Mouse (Mus musculus): ENCODE data around the gene Ampd2. TPM values are rescaled to one million over a fixed set of nuclear protein-coding genes. Genes with fewer than 3 reads are reported as not detected.

Gene Ampd2
- total and polyA plus RNA-seq, 3 experiments, result 54.9 to 201 TPM; not detected in 1

DNA sequence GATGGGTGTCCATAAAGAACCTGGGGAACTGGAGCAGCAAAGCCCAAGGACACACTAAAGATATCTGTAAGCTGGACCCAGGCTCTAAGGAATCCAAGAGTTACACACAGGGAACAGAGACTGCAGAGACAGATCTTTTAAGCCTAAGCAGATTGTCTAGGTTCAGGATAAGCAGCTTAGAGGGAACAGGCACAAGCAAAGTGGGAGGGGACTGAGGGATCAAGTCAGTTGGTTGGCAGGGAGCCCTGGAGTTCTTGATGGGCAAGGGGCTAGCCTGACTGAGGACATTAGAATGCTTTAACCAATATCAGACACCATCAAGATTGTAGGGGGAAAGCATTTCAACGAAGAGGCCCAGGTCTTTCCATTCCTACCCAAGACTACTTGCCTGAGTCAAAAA lies 7.7 kb upstream of the Ampd2 start:
- Histone ChIP-seq H3K36me3 (ENCODE audit: control insufficient read depth in 1 of 2, insufficient read depth in 2 of 2, low read length in 2 of 2) (peaks cover 0 to 47% of the 10 kb centered on the region in 2 experiments; a peak in 3 of 4 replicates), H3K79me2 (ENCODE audit: control insufficient read depth, insufficient read depth, low read length, poor library complexity) (no peaks in the 10 kb centered on the region), H3K9ac (ENCODE audit: control insufficient read depth, low read depth, low read length, poor library complexity, severe bottlenecking) (no peak overlapping the region; the same call in 1 of the 2 replicates), H3K4me1 (ENCODE audit: control insufficient read depth in 1 of 2, insufficient read depth in 2 of 2, low read length in 2 of 2) (peaks cover 28 to 53% of the 10 kb centered on the region in 2 experiments), H3K27ac (ENCODE audit: control insufficient read depth, low read depth, low read length) (peak overlapping the region; percentile 43; the same call in 1 of the 2 replicates), H3K4me3 (ENCODE audit: control insufficient read depth in 1 of 2, insufficient read depth in 1 of 2, low read depth in 2 of 2, low read length in 2 of 2) (no peak overlapping the region; a peak in 1 of 4 replicates), H3K9me3 (replicated peaks; ENCODE audit: insufficient read depth, low read length) (no peaks in the 10 kb centered on the region), H3K27me3 (ENCODE audit: control insufficient read depth in 1 of 2, insufficient read depth in 2 of 2, low read length in 2 of 2) (no peaks in the 10 kb centered on the region)
- DNase-seq (ENCODE audit: low read depth, low spot score), result peak; percentile 49
- no peak for TF ChIP-seq GATA1 (IDR thresholded peaks at IDR 0.05; ENCODE audit: low read depth, low read length)
- TF ChIP-seq POLR2A (IDR thresholded peaks at IDR 0.05; ENCODE audit: control insufficient read depth in 1 of 2, insufficient read depth in 1 of 2, low read depth in 1 of 2, low read length in 2 of 2, poor library complexity in 1 of 2), result no peak
- no peak for TF ChIP-seq POLR2AphosphoS2 (IDR thresholded peaks at IDR 0.05; ENCODE audit: low read length)
- TF ChIP-seq ETS1 (IDR thresholded peaks at IDR 0.05; ENCODE audit: low read depth, low read length), result no peak
- TF ChIP-seq TBP (IDR thresholded peaks at IDR 0.05; ENCODE audit: low read depth, low read length), result no peak
- TF ChIP-seq CTCF (IDR thresholded peaks at IDR 0.05 in 2 of 3, conservative IDR thresholded peaks at IDR 0.05 in 1 of 3; ENCODE audit: control insufficient read depth in 1 of 3, insufficient read depth in 1 of 3, low read depth in 2 of 3, low read length in 3 of 3, poor library complexity in 1 of 3, severe bottlenecking in 1 of 3), result no peak
- TF ChIP-seq UBTF (IDR thresholded peaks at IDR 0.05; ENCODE audit: borderline replicate concordance, insufficient read depth, low read depth, low read length), result no peak
- TF ChIP-seq CHD1 (IDR thresholded peaks at IDR 0.05; ENCODE audit: low read depth, low read length), result no peak
- no peak for TF ChIP-seq RAD21 (IDR thresholded peaks at IDR 0.05; ENCODE audit: low read depth, low read length)
- no peak for TF ChIP-seq KAT2A (conservative IDR thresholded peaks at IDR 0.05; ENCODE audit: low read depth, low read length)

DNA sequence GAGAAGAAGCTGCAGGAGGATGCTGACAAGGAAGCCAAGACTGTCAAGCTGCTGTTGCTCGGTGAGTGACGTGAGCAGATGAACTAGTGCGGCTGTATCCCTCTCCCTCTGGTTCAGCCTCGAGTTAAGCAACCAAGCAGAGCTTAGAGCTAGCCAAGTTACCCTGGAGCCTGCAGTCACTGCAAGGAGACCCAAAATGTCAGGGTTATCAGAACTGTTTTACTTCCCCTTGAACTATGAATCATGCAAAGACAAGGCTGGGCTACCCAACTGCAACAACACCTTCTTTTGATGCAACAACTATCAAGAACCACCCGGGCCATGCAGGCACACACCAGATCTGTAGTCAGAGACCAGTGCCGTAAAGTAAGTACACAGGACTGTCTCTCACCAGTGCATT lies 6.9 kb upstream of the Ampd2 start:
- no peaks in the 10 kb centered on the region for H3K27me3 ChIP-seq (ENCODE audit: control insufficient read depth in 1 of 2, insufficient read depth in 2 of 2, low read length in 2 of 2)
- peak; percentile 47 to 49; a peak in 3 of 4 replicates for TF ChIP-seq EP300 (IDR thresholded peaks at IDR 0.05; ENCODE audit: low read depth in 1 of 2, low read length in 2 of 2)
- peak; percentile 50; the same call in 1 of the 2 replicates for TF ChIP-seq ETS1 (IDR thresholded peaks at IDR 0.05; ENCODE audit: low read depth, low read length)
- TF ChIP-seq JUND (IDR thresholded peaks at IDR 0.05; ENCODE audit: low read depth, low read length), result peak; percentile 16; the same call in 1 of the 2 replicates
- no peak for TF ChIP-seq ELF1 (IDR thresholded peaks at IDR 0.05; ENCODE audit: low read depth, low read length)
- TF ChIP-seq MYC (IDR thresholded peaks at IDR 0.05; ENCODE audit: low read depth, low read length), result no peak
- no peak for TF ChIP-seq NELFE (IDR thresholded peaks at IDR 0.05; ENCODE audit: low read depth, low read length)
- TF ChIP-seq BHLHE40 (IDR thresholded peaks at IDR 0.05; ENCODE audit: borderline replicate concordance, low read depth, low read length), result no peak
- TF ChIP-seq NRF1 (IDR thresholded peaks at IDR 0.05; ENCODE audit: insufficient read depth, low read depth, low read length, poor library complexity, severe bottlenecking), result no peak
- TF ChIP-seq TAL1 (IDR thresholded peaks at IDR 0.05; ENCODE audit: low read length), result peak; percentile 34; the same call in 1 of the 2 replicates
- TF ChIP-seq CHD1 (IDR thresholded peaks at IDR 0.05; ENCODE audit: low read depth, low read length), result no peak
- TF ChIP-seq MEF2A (IDR thresholded peaks at IDR 0.05; ENCODE audit: extremely low read depth, insufficient replicate concordance, low read depth, low read length, poor library complexity, severe bottlenecking), result no peak
- no peak for TF ChIP-seq MYB (IDR thresholded peaks at IDR 0.05; ENCODE audit: low read depth, low read length)
- TF ChIP-seq TBP (IDR thresholded peaks at IDR 0.05; ENCODE audit: low read depth, low read length), result no peak; the same call in 1 of the 2 replicates
- no peak for TF ChIP-seq KAT2A (conservative IDR thresholded peaks at IDR 0.05; ENCODE audit: low read depth, low read length)
- no peak for TF ChIP-seq SMC3 (IDR thresholded peaks at IDR 0.05; ENCODE audit: low read depth, low read length)
- TF ChIP-seq GATA1 (IDR thresholded peaks at IDR 0.05; ENCODE audit: low read depth, low read length), result peak; percentile 56
- no peak for TF ChIP-seq ZNF384 (IDR thresholded peaks at IDR 0.05; ENCODE audit: low read depth, low read length)
- TF ChIP-seq ZMIZ1 (IDR thresholded peaks at IDR 0.05; ENCODE audit: low read depth, low read length), result no peak
- no peak for TF ChIP-seq USF2 (IDR thresholded peaks at IDR 0.05; ENCODE audit: borderline replicate concordance in 1 of 2, insufficient read depth in 1 of 2, low read depth in 1 of 2, low read length in 2 of 2)
- no peak for TF ChIP-seq UBTF (IDR thresholded peaks at IDR 0.05; ENCODE audit: borderline replicate concordance, insufficient read depth, low read depth, low read length)
- peak overlapping the region; percentile 43 for H3K27ac ChIP-seq (ENCODE audit: control insufficient read depth, low read depth, low read length)
- H3K9me3 ChIP-seq (replicated peaks; ENCODE audit: insufficient read depth, low read length), result no peaks in the 10 kb centered on the region
- H3K4me1 ChIP-seq (ENCODE audit: control insufficient read depth in 1 of 2, insufficient read depth in 2 of 2, low read length in 2 of 2), result peaks cover 24 to 48% of the 10 kb centered on the region in 2 experiments
- H3K36me3 ChIP-seq (ENCODE audit: control insufficient read depth in 1 of 2, insufficient read depth in 2 of 2, low read length in 2 of 2), result peaks cover 0 to 41% of the 10 kb centered on the region in 2 experiments; a peak in 3 of 4 replicates
- DNase-seq (ENCODE audit: low read depth, low spot score), result peak; percentile 89
- H3K9ac ChIP-seq (ENCODE audit: control insufficient read depth, low read depth, low read length, poor library complexity, severe bottlenecking), result peak overlapping the region; percentile 13; the same call in 1 of the 2 replicates
- H3K79me2 ChIP-seq (ENCODE audit: control insufficient read depth, insufficient read depth, low read length, poor library complexity), result no peaks in the 10 kb centered on the region
- H3K4me3 ChIP-seq (ENCODE audit: control insufficient read depth in 1 of 2, insufficient read depth in 1 of 2, low read depth in 2 of 2, low read length in 2 of 2), result peak overlapping the region in 1 of 2 experiments; percentile 44; a peak in 1 of 4 replicates
